Mouse (Mus musculus) liver, embryonic 15.5 days (tissue): ENCODE data around the gene Gm10663. TPM values are rescaled to one million over a fixed set of nuclear protein-coding genes. Genes with fewer than 3 reads are reported as not detected.

Experiments used
- ATAC-seq: fragments of 200-750 bp; cut with Nextera tagmentation; 2 replicates; pipeline ENCODE4 v1.8.0; 2017; ENCODE audit warnings: moderate number of reproducible peaks, mild to moderate bottlenecking, moderate library complexity; ENCODE audit not compliant: insufficient read depth
- H3K27ac ChIP-seq: fragments of 300-500 bp; sonication (generic); replicated peaks from 2 replicates; pipeline ENCODE4 v1.5.1; 2015; ENCODE audit warnings: mild to moderate bottlenecking, inconsistent platforms
- H3K27me3 ChIP-seq: fragments of 300-500 bp; sonication (generic); 2 replicates; pipeline ENCODE4 v1.6.1; 2015; ENCODE audit warnings: mild to moderate bottlenecking, inconsistent platforms
- H3K36me3 ChIP-seq: fragments of 300-500 bp; sonication (generic); replicated peaks from 2 replicates; pipeline ENCODE4 v1.6.1; 2015; ENCODE audit warnings: moderate library complexity, mild to moderate bottlenecking, inconsistent platforms
- H3K4me1 ChIP-seq: fragments of 300-500 bp; sonication (generic); replicated peaks from 2 replicates; pipeline ENCODE4 v1.6.1; 2015; ENCODE audit warnings: inconsistent platforms
- H3K4me2 ChIP-seq: fragments of 300-500 bp; sonication (generic); 2 replicates; pipeline ENCODE4 v1.6.1; 2015; ENCODE audit warnings: moderate library complexity, mild to moderate bottlenecking, inconsistent platforms
- H3K4me3 ChIP-seq: fragments of 300-500 bp; sonication (generic); replicated peaks from 2 replicates; pipeline ENCODE4 v1.5.1; 2015; ENCODE audit warnings: mild to moderate bottlenecking, inconsistent platforms
- H3K9ac ChIP-seq: fragments of 300-500 bp; sonication (generic); 2 replicates; pipeline ENCODE4 v1.6.1; 2015; ENCODE audit warnings: moderate library complexity, mild to moderate bottlenecking, inconsistent platforms
- H3K9me3 ChIP-seq: fragments of 300-500 bp; sonication (generic); replicated peaks from 2 replicates; pipeline ENCODE4 v1.6.1; 2016; ENCODE audit warnings: inconsistent platforms
- WGBS: fragments of 180-500 bp; shearing (Covaris S2); methylation state at CpG from one replicate; pipeline ENCODE4 v1.1.7; 2015; ENCODE audit warnings: mixed read lengths; ENCODE audit not compliant: insufficient replicate concordance; 5-methylcytosine and 5-hydroxymethylcytosine counted together
- polyA plus RNA-seq: library from polyadenylated mRNA; unstranded; fragments of >200 nt; fragmentation: Nextera tagmentation; extraction: Ambion mirVana; gene quantifications from 2 replicates; pipeline ENCODE4 v1.2.1, GENCODE M21; 2015

Gene Gm10663
- polyA plus RNA-seq, 1 experiment from 2014 or later: not detected

DNA sequence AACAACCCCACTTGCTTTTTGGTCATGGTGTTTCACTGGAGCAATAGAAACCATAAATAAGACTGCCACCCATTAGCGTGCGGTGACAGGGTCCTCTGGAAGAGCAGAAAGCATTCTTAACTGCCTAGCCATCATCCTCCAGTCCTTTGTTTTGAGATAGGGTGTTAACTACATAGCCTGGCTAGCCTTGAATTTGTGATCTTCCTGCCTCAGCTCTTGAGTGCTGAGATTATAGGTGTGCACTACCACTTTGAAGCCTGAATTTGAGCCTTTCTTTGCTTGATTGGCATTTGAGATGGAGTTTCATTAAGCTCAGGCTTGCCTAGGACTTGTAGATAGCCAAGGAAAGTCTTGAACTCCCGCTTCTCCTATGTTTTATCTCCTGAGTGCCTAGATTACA lies 21.3 kb upstream of the Gm10663 start:
- H3K4me3 ChIP-seq: no peak overlapping the region
- no peaks in the 10 kb centered on the region for H3K9me3 ChIP-seq
- no peaks in the 10 kb centered on the region for H3K36me3 ChIP-seq
- no peak overlapping the region for H3K9ac ChIP-seq
- H3K27me3 ChIP-seq: no peaks in the 10 kb centered on the region
- no peak overlapping the region for H3K4me2 ChIP-seq
- no peak for ATAC-seq
- WGBS: 64% methylated on average over 3 of the region's 3 CpGs
- H3K27ac ChIP-seq: no peak overlapping the region
- H3K4me1 ChIP-seq: no peaks in the 10 kb centered on the region

DNA sequence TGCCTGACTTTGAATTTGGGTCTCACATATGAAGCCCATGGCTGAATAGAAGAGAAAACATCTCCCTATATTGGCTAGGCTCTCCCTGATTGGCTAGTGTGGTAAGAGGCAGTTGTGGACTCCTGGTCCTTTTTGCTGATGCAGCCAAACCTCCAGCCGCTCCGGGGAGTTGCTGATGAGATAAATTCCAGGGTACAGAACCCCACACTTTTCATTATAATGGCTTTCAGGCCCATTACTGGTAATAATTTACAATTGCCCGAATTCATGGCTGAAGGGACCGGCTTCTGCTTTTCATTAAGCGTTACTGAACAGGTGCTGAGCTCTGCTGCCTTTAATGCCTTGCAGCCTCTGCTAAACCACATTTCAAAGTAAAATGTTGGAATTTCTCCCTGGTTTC lies 20.9 kb upstream of the Gm10663 start:
- H3K27me3 ChIP-seq: no peaks in the 10 kb centered on the region
- no peak for ATAC-seq
- WGBS: 63% methylated on average over 5 of the region's 5 CpGs
- H3K27ac ChIP-seq: no peak overlapping the region
- no peak overlapping the region for H3K4me2 ChIP-seq
- no peaks in the 10 kb centered on the region for H3K9me3 ChIP-seq
- no peaks in the 10 kb centered on the region for H3K4me1 ChIP-seq
- no peaks in the 10 kb centered on the region for H3K36me3 ChIP-seq
- no peak overlapping the region for H3K4me3 ChIP-seq
- no peak overlapping the region for H3K9ac ChIP-seq

DNA sequence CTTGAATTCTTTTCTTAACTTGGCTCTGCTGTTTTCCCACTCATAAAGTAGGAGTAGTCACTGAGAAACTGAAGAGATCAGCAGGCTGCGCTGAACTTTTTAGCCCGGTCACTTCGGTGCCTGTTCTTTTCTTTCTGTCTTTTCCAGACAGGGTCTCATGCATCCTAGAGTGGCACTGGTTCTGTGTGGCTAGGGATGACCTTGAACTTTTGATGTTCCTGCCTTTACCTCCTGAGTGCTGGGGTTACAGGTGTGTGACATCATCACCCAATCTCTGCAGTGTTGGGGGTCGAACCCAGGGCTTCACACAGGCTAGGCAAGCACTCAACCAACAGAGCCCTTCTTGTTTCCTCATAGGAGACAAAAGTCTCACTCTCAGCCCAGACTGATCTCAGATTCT lies 18.1 kb upstream of the Gm10663 start:
- ATAC-seq: no peak
- Histone ChIP-seq H3K27ac (no peak overlapping the region), H3K4me2 (no peak overlapping the region), H3K9ac (no peak overlapping the region), H3K4me1 (no peaks in the 10 kb centered on the region), H3K36me3 (no peaks in the 10 kb centered on the region), H3K9me3 (no peaks in the 10 kb centered on the region), H3K4me3 (no peak overlapping the region), H3K27me3 (no peaks in the 10 kb centered on the region)
- 71% methylated on average over 4 of the region's 4 CpGs for WGBS

DNA sequence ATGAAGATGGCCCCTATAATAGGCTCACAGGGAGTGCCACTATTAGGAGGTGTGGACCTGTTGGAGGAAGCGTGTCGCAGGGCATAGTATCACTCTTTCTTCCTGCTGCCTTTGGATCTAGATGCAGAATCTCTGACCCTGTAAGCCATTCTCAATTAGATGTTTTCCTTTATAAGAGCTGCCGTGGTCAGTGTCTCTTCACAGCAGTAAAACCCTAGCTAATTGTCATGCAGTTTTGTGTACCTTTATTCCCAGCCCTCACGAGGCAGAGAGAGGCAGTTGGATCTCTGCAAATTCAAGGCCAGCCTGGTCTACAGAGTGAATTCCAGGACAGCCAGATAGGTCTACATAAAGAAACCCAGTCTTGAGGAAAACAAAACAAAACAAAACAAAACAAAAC lies 12.6 kb upstream of the Gm10663 start:
- Histone ChIP-seq H3K27me3 (no peaks in the 10 kb centered on the region), H3K4me1 (no peaks in the 10 kb centered on the region), H3K9ac (no peak overlapping the region), H3K9me3 (no peaks in the 10 kb centered on the region), H3K27ac (no peak overlapping the region), H3K4me2 (no peak overlapping the region), H3K4me3 (no peak overlapping the region), H3K36me3 (no peaks in the 10 kb centered on the region)
- WGBS: 58% methylated on average over 4 of the region's 4 CpGs
- no peak for ATAC-seq

DNA sequence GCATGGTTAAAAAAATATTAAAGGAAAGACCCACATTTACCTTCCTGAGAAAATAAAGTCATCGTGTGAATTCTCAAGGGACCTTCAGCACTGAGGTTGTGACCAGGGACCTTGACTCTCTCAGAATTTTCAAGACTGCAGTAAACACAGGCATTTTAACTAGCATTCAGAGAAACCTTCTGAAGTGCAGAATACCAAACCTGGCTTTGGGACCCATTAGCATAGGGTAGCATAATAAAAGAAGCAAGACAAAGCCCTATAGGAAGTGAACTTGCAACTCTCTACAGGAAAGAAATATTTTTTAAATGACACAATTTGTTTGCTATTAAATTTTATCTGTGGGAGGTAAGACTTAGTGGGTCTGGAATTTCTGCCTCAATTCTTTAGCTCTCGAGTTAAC lies 10.8 kb upstream of the Gm10663 start:
- Histone ChIP-seq H3K9me3 (no peaks in the 10 kb centered on the region), H3K36me3 (no peaks in the 10 kb centered on the region), H3K4me1 (no peaks in the 10 kb centered on the region), H3K4me3 (no peak overlapping the region), H3K9ac (no peak overlapping the region), H3K27ac (no peak overlapping the region), H3K27me3 (no peaks in the 10 kb centered on the region), H3K4me2 (no peak overlapping the region)
- WGBS: 46% methylated on average over 2 of the region's 2 CpGs
- ATAC-seq: no peak

DNA sequence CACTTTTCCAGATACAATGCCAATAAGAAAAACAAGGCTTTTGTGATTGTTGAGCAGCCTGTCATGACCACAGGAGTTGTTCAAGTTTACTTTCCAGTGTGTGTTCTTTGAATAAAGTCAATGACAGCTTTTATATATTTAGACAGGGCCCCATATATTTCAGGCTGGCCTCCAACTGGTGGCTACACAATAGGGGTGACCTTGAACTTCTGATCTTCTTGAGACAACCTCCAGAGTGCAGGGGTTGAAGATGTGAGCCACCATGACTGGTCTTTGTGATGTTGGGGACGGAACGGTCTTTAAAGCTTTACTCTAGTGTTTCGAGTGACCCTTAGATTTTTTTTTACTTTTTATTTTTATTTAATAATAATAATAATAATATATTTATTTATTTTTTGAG lies 9.2 kb upstream of the Gm10663 start:
- no peaks in the 10 kb centered on the region for H3K27me3 ChIP-seq
- H3K9ac ChIP-seq: no peak overlapping the region
- H3K9me3 ChIP-seq: no peaks in the 10 kb centered on the region
- WGBS: 74% methylated on average over 3 of the region's 3 CpGs
- no peaks in the 10 kb centered on the region for H3K4me1 ChIP-seq
- ATAC-seq: no peak
- no peak overlapping the region for H3K4me3 ChIP-seq
- no peak overlapping the region for H3K4me2 ChIP-seq
- H3K36me3 ChIP-seq: no peaks in the 10 kb centered on the region
- H3K27ac ChIP-seq: no peak overlapping the region

DNA sequence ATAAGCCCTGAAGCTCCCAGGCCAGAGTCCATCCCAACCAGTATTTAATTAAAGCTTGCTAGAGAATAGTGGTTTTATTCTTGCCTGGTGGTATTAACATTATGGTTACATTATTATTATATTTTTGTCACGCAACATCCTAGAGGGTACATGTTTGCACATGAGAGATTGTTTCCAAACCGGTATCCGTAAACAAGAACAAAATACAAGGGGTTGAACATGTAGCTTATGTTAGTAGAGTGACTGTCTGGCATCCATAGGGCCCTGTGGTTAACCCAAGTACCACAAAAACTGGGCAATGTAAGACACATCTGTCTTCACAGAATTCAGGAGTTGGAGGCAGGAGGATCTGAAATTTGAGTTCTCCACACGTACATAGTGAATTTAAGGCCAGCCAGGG lies 7.8 kb upstream of the Gm10663 start:
- Histone ChIP-seq H3K27ac (no peak overlapping the region), H3K9ac (no peak overlapping the region), H3K27me3 (no peaks in the 10 kb centered on the region), H3K4me1 (no peaks in the 10 kb centered on the region), H3K36me3 (no peaks in the 10 kb centered on the region), H3K4me3 (no peak overlapping the region), H3K9me3 (no peaks in the 10 kb centered on the region), H3K4me2 (no peak overlapping the region)
- ATAC-seq: no peak
- 59% methylated on average over 4 of the region's 4 CpGs for WGBS

DNA sequence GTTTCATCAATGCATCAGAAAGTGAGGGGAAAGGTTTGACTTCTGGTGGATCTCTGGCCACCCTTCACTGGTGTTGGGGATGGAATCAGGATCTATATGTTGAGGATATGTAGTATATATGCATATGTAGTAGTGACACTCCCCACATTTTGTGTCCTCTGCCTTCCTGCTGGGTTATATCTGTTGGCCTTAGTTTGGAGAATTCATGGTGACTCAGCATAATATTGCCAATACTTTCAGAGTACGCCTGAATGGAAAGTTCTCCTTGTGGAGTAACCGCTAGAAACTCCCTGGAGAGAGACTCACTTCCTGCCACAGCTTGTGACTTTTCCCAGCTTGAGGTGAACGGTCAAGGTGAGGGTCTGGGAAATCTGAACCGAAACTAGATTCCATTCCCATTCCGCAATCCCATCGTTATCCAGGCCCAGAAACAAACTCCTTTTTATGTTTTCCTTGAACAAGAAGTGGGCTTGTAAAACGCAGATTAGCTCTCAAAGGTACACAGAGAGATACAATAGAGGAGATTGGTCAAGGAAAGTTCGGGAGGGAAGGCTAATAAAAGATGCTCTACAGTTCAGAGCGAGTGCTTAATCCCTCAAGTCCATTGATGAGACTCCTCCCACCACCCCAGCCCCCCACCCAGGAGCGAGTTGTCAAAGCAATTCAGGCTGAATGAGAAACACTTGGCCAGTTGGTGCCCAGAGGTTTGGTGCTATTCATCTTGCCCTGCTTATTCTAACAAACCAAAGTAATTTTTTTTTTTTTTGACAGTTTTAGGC lies 7.0 kb upstream of the Gm10663 start:
- H3K4me2 ChIP-seq: no peak overlapping the region
- H3K9me3 ChIP-seq: no peaks in the 10 kb centered on the region
- H3K36me3 ChIP-seq: no peaks in the 10 kb centered on the region
- no peak overlapping the region for H3K27ac ChIP-seq
- ATAC-seq: no peak
- H3K4me3 ChIP-seq: no peak overlapping the region
- H3K4me1 ChIP-seq: no peaks in the 10 kb centered on the region
- 39% methylated on average over 10 of the region's 10 CpGs for WGBS
- no peaks in the 10 kb centered on the region for H3K27me3 ChIP-seq
- H3K9ac ChIP-seq: no peak overlapping the region

DNA sequence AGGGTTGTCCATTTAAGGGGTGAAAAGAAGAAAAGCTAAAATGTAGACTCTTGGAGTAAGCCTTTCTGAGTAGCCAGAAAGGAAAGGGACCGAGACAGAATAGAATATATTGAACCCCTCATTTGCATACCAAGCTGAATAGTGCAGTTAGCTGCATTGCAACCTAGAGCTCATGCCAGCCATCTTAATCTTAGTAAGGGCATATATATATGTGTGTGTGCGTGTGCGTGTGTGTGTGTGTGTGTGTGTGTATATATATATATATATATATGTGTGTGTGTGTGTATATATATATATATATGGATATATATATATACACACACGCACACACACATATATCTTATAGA lies 6.4 kb upstream of the Gm10663 start:
- Histone ChIP-seq H3K27ac (no peak overlapping the region), H3K9me3 (no peaks in the 10 kb centered on the region), H3K36me3 (no peaks in the 10 kb centered on the region), H3K4me1 (no peaks in the 10 kb centered on the region), H3K4me2 (no peak overlapping the region), H3K9ac (no peak overlapping the region), H3K4me3 (no peak overlapping the region), H3K27me3 (no peaks in the 10 kb centered on the region)
- WGBS: 56% methylated on average over 4 of the region's 4 CpGs
- no peak for ATAC-seq

DNA sequence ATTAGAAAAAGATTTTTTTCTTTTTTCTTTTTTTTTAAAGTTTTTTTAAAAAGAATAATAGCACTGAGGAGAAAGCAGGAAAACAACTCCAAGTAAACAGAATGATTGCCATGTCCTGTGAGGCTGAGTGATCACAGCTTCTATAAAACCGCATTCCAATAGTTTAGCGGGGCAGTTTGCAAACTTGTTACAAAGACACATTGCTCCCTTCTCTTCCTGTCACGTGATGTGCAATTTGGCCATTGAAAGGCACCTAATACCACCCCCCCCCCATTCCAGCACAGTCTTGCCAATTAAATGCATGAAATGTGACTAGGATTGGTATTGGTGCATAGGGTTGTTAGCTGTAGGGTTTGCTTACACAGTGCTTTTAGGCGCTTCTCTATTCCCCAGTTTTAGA lies 3.8 kb upstream of the Gm10663 start:
- H3K4me1 ChIP-seq: no peaks in the 10 kb centered on the region
- no peaks in the 10 kb centered on the region for H3K9me3 ChIP-seq
- WGBS: 51% methylated on average over 4 of the region's 4 CpGs
- no peak overlapping the region for H3K4me3 ChIP-seq
- ATAC-seq: no peak
- H3K36me3 ChIP-seq: no peaks in the 10 kb centered on the region
- H3K9ac ChIP-seq: no peak overlapping the region
- no peak overlapping the region for H3K4me2 ChIP-seq
- no peaks in the 10 kb centered on the region for H3K27me3 ChIP-seq
- H3K27ac ChIP-seq: no peak overlapping the region

DNA sequence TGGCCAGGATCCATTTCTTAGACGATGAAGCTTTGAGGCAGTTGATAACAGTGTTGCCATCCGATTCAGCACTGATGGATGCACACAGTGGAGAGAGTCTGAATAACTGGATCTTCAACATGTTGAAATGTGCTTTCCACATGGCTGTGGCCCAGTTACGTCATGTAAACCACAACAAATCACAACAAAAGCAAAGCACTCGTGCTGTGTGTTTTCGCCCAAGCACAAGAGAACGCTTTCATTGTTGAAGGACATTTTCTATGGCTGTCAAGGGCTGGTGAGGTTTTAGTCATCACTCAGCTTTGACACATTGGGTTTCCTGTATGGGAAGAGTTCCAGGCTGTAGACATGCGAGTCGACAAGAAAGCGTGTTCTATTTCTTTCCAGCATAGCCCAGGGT lies 5.9 kb downstream of the Gm10663 start:
- Histone ChIP-seq H3K4me2 (no peak overlapping the region), H3K9ac (no peak overlapping the region), H3K9me3 (no peaks in the 10 kb centered on the region), H3K27ac (no peak overlapping the region), H3K27me3 (no peaks in the 10 kb centered on the region), H3K4me1 (no peaks in the 10 kb centered on the region), H3K36me3 (no peaks in the 10 kb centered on the region), H3K4me3 (no peak overlapping the region)
- 26% methylated on average over 9 of the region's 9 CpGs for WGBS
- no peak for ATAC-seq

DNA sequence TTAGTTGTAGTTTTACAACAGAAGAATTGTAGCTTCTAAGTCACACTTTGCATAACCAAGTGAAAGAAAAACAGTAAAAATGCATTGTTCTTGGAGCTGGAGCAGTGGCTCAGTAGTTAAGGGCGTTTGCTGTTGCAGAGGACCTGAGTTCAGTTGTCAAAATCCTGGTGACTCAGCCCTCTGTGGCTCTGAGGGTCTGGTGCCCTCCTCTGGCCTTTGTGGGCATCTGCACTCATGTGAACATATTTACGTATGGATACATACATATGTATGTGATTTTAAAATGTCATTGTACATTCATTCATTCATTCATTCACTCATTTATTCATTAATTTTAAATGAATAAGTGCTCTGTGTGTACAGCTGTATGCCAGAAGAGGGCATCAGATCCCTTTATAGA lies 10.8 kb downstream of the Gm10663 start:
- no peaks in the 10 kb centered on the region for H3K9me3 ChIP-seq

More for the DNA sequence above, 10.8 kb downstream of the Gm10663 start:
- H3K4me3 ChIP-seq: no peak overlapping the region
- WGBS: 61% methylated on average over 2 of the region's 2 CpGs
- no peaks in the 10 kb centered on the region for H3K36me3 ChIP-seq
- no peaks in the 10 kb centered on the region for H3K27me3 ChIP-seq
- no peak overlapping the region for H3K27ac ChIP-seq
- ATAC-seq: no peak
- no peak overlapping the region for H3K9ac ChIP-seq
- H3K4me2 ChIP-seq: no peak overlapping the region
- no peaks in the 10 kb centered on the region for H3K4me1 ChIP-seq
